In genomic region chr9:123485561-123485960, GRCm38 (mm10) we compare ENCODE assay signal across 20 mouse cellular contexts.
"Had no signal": no experiment of that assay in that cellular context is flagged by ENCODE, and none has a peak within 500 bp of the region (broad histone marks: within the 10 kb centered on the region; RNA-seq: fewer than 3 reads in every experiment).

No protein-coding gene starts in this region.

- H3K36me3 ChIP-seq: neural tube, embryonic 13.5 days; neural tube, embryonic 15.5 days; stomach, embryonic 15.5 days had no signal

- H3K9me3 ChIP-seq: midbrain, embryonic 10.5 days; midbrain, embryonic 12.5 days; neural tube, embryonic 13.5 days; neural tube, embryonic 15.5 days; stomach, embryonic 15.5 days had no signal

- DNase-seq: lung, adult 18-20 months; lung, embryonic 14.5 days; lung, postnatal 10 days; lung, postnatal 4 days; midbrain, embryonic 14.5 days; retina, postnatal 1 day; right cerebral cortex, adult 18-20 months; right cerebral cortex, postnatal 25 days; right cerebral cortex, postnatal 4 days; thymus, adult 2 months; thymus, postnatal 25 days; thymus, postnatal 4 days had no signal

- H3K9ac ChIP-seq: lung, embryonic 14.5 days; midbrain, embryonic 12.5 days; neural tube, embryonic 13.5 days; neural tube, embryonic 15.5 days; stomach, embryonic 15.5 days had no signal

- ATAC-seq: midbrain, embryonic 16.5 days had no signal

- H3K4me3 ChIP-seq: midbrain, embryonic 10.5 days; midbrain, embryonic 12.5 days; myocyte; neural tube, embryonic 13.5 days; neural tube, embryonic 15.5 days; stomach, embryonic 15.5 days had no signal

- H3K27ac ChIP-seq: midbrain, embryonic 10.5 days; midbrain, embryonic 12.5 days; neural tube, embryonic 13.5 days; neural tube, embryonic 15.5 days; stomach, embryonic 15.5 days; stomach, postnatal 0 days had no signal

- H3K4me2 ChIP-seq: lung, embryonic 14.5 days; midbrain, embryonic 12.5 days; neural tube, embryonic 13.5 days; neural tube, embryonic 15.5 days; stomach, embryonic 15.5 days had no signal

- H3K27me3 ChIP-seq: midbrain, embryonic 12.5 days; neural tube, embryonic 13.5 days; neural tube, embryonic 15.5 days; stomach, embryonic 15.5 days had no signal
